Mouse (Mus musculus): Measurements from ENCODE around the gene Cnnm1.

DNA sequence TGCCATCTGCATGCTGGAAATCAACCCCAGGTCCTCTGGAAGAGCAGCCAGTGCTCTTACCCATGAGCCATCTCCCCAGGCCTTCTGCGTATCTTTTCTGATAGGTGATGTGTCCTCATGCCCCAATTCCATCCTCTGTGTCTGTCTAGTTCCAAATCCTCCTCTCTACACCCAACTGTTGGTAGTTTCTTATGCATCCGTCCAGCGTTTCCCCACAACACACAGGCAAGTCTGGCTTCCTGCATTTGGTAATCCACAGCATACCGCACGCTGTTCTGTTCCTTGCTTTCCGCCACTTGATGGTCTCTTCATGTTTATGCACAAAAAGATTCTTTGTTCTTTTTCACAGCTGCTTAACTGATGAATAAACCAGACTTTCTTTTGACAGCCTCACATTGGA lies 77.1 kb downstream of the Cnnm1 start:
- TF ChIP-seq GATA1 (IDR thresholded peaks at IDR 0.05; ENCODE audit: borderline replicate concordance, low read length) (no peak), CTCF (IDR thresholded peaks at IDR 0.05; ENCODE audit: low read depth, low read length) (no peak), TAL1 (conservative IDR thresholded peaks at IDR 0.05; ENCODE audit: low read depth, low read length) (no peak)

Data from G1E (cell line).